Mouse (Mus musculus) hindbrain, embryonic 10.5 days (tissue): ENCODE data around the gene Hint3. TPM values are rescaled to one million over a fixed set of nuclear protein-coding genes. Genes with fewer than 3 reads are reported as not detected.

ENCODE experiments used
- DNase-seq: peaks from one replicate; pipeline ENCODE4 v3.0.0-alpha.2; 2017; ENCODE audit warnings: low spot score
- H3K27ac ChIP-seq: fragments of 300-500 bp; sonication (generic); 2 replicates; pipeline ENCODE4 v1.5.1; 2016; ENCODE audit warnings: mild to moderate bottlenecking, moderate library complexity
- H3K27me3 ChIP-seq: fragments of 300-500 bp; sonication (generic); 2 replicates; pipeline ENCODE4 v1.6.1; 2016; ENCODE audit warnings: mild to moderate bottlenecking; ENCODE audit not compliant: poor library complexity, insufficient read depth, severe bottlenecking
- H3K36me3 ChIP-seq: fragments of 300-500 bp; sonication (generic); 2 replicates; pipeline ENCODE4 v1.6.1; 2016; ENCODE audit warnings: mild to moderate bottlenecking, moderate library complexity
- H3K4me1 ChIP-seq: fragments of 300-500 bp; sonication (generic); replicated peaks from 2 replicates; pipeline ENCODE4 v1.6.1; 2016; ENCODE audit warnings: mild to moderate bottlenecking
- H3K4me3 ChIP-seq: fragments of 300-500 bp; sonication (generic); 2 replicates; pipeline ENCODE4 v1.5.1; 2016; ENCODE audit warnings: mild to moderate bottlenecking, moderate library complexity
- H3K9me3 ChIP-seq: fragments of 300-500 bp; sonication (generic); 2 replicates; pipeline ENCODE4 v1.6.1; 2016; ENCODE audit warnings: mild to moderate bottlenecking, moderate library complexity
- WGBS: fragments of 180-500 bp; shearing (Covaris S2); methylation state at CpG from one replicate; pipeline ENCODE4 v1.1.7; 2016; 5-methylcytosine and 5-hydroxymethylcytosine counted together
- polyA plus RNA-seq: library from polyadenylated mRNA; unstranded; fragments of >200 nt; fragmentation: Nextera tagmentation; extraction: Ambion mirVana; gene quantifications from 2 replicates; pipeline ENCODE4 v1.2.1, GENCODE M21; 2016

Hint3 gene
- polyA plus RNA-seq, 1 experiment from 2014 or later = 15.2 TPM

DNA sequence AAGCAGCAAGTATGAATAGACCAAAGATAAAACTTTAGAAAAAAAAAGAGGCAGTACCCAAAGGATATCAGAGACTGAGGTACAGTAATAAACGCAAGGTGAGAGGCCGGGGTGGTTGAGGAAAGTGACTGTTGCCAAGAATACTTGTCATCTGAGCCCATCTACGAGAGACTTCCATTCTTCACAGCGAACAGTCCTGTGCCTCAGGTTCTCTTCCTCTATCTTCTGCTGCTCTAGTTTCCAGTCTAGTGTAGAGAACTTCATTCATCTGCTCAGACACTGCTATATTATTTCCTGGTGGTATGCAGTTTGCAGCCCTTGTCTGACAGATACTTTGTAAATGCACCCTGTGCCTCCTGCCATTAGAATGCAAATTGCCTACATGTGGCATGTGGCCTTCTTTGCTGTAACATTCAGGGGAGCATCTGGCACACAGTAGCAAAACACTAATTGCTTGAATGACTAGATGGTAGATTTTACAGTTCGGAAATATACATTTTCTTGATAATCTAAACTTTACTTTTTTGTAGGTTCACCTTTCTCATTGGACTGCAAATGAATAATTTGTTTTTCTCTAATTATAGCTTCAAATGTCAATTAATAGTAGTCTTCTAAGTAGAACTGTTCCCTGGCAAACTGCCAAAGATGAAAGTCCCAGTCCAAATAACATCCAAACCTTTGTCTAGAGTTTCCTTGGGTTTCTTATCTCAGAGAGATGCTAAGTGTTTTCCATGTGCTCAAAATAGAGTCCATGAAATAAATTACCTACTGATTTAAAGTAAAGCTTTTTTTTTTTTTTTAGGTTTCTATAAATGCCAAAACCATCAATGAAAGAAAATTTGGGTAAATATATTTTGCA is 5.0 kb downstream of the Hint3 start:
- H3K27me3 ChIP-seq = no peaks in the 10 kb centered on the region
- no peaks in the 10 kb centered on the region for H3K9me3 ChIP-seq
- 74% methylated on average over 5 of the region's 5 CpGs for WGBS
- no peak overlapping the region for H3K4me3 ChIP-seq
- no peaks in the 10 kb centered on the region for H3K36me3 ChIP-seq
- H3K27ac ChIP-seq = no peak overlapping the region
- no peaks in the 10 kb centered on the region for H3K4me1 ChIP-seq
- no peak for DNase-seq

GRCm38 (mm10) chr10:30622928-30623327 is 6.5 kb downstream of the Hint3 start:
- no peaks in the 10 kb centered on the region for H3K9me3 ChIP-seq
- H3K36me3 ChIP-seq = no peaks in the 10 kb centered on the region
- no peak for DNase-seq
- no peak overlapping the region for H3K27ac ChIP-seq
- peaks cover 3% of the 10 kb centered on the region; the same call in 1 of the 2 replicates for H3K4me1 ChIP-seq
- H3K4me3 ChIP-seq = no peak overlapping the region
- no peaks in the 10 kb centered on the region for H3K27me3 ChIP-seq

DNA sequence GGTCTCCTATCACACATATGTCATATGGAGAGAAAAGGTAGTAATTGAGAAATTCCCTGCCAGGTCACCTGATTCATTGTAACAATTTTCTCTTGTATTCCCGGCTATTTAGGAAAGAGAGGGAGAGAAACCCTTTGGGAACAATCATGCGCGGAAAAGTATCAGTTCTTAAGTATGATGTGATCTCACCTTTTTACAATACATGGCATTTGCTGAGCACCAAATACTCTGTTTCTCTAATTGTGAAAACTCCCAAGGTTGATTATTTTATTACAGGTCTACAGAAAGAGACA is 10.6 kb downstream of the Hint3 start:
- no peaks in the 10 kb centered on the region for H3K36me3 ChIP-seq
- peak overlapping the region; percentile 93 for H3K27ac ChIP-seq
- no peaks in the 10 kb centered on the region for H3K27me3 ChIP-seq
- DNase-seq = no peak
- peak overlapping the region; percentile 74 for H3K4me3 ChIP-seq
- peaks cover 13% of the 10 kb centered on the region for H3K4me1 ChIP-seq
- WGBS = 45% methylated on average over 3 of the region's 3 CpGs
- no peaks in the 10 kb centered on the region for H3K9me3 ChIP-seq

DNA sequence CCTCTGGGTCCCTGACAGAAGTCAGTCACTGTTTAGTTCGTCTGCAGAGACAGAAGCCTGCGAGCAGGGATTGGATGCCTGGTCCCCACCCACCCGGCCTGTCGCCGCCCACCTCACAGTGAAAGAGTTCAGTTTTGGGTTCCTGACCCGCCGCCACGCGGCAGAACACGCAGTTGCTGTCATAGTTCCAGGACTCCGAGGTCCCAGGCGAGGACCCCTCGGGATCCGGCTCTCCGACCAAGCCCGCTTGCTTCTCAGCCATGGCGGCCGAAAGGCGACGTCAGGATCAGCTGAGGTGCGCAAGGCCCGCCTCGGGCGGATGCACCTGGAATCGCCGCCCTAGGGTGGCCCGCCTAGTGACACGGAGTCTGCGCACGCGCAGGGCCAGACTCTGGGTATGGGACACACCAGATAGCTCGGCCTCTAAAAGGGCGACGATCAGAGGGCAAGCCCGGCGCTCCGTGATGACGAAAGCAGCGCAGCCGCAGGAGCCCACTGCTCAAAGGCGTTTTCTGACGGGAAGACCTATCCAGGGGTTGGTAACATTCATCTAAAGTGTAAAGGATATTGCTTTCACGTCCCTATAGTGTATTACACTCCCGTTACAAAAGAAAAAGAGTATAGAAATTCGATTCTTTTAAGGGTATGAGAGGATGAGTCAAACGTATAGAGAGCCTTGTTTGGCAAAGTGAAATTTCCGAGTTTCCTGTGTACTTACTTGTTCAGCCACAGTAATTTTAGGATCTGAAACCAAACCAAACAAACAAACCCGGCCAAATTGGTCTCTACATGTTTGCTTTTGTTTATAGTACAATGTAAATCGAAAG is 11.1 kb downstream of the Hint3 start:
- 1% methylated on average over 49 of the region's 49 CpGs for WGBS
- H3K4me1 ChIP-seq = peaks cover 13% of the 10 kb centered on the region
- H3K9me3 ChIP-seq = no peaks in the 10 kb centered on the region
- DNase-seq = peak; percentile 98
- peak overlapping the region; percentile 74 for H3K4me3 ChIP-seq
- peak overlapping the region; percentile 93 for H3K27ac ChIP-seq
- H3K27me3 ChIP-seq = no peaks in the 10 kb centered on the region
- H3K36me3 ChIP-seq = no peaks in the 10 kb centered on the region

- no peak overlapping the region for H3K27ac ChIP-seq
- H3K4me1 ChIP-seq = peaks cover 10% of the 10 kb centered on the region
- no peak overlapping the region for H3K4me3 ChIP-seq
- WGBS = 83% methylated on average over 4 of the region's 4 CpGs
- no peak for DNase-seq
- H3K9me3 ChIP-seq = no peaks in the 10 kb centered on the region
- H3K36me3 ChIP-seq = 0 out of 2 replicates have a peak, but pooled peaks cover 6% of the 10 kb centered on the region
- no peaks in the 10 kb centered on the region for H3K27me3 ChIP-seq
These were observed 16.4 kb downstream of the Hint3 start for GRCm38 (mm10) chr10:30613039-30613438.

DNA sequence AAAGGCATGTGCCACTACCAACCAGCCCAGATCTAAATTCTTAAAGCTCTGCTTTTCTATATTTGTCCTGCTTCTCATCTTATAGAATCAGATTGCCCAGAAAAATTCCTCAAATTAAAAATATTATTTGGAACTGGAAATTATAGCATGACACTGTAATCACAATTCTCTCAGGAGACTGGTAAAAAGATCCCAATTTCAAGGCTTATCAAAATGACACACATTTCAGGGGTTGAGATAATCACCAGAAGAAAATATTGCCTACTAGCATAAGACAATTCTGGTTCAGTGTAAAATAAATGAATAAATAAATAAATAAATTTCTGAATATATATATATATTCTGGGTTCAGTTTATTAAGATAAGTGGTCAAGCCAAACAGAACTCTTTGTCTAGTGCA is 19.8 kb downstream of the Hint3 start:
- no peak for DNase-seq
- Histone ChIP-seq H3K36me3 (peaks cover 12% of the 10 kb centered on the region; the same call in 1 of the 2 replicates), H3K9me3 (no peaks in the 10 kb centered on the region), H3K27me3 (no peaks in the 10 kb centered on the region), H3K27ac (no peak overlapping the region), H3K4me3 (no peak overlapping the region), H3K4me1 (no peaks in the 10 kb centered on the region)

- Histone ChIP-seq H3K4me3 (no peak overlapping the region), H3K9me3 (no peaks in the 10 kb centered on the region), H3K27me3 (no peaks in the 10 kb centered on the region), H3K36me3 (peaks cover 12% of the 10 kb centered on the region; the same call in 1 of the 2 replicates), H3K4me1 (no peaks in the 10 kb centered on the region), H3K27ac (no peak overlapping the region)
- DNase-seq = no peak
- 73% methylated on average over 2 of the region's 2 CpGs for WGBS
These were observed 21.3 kb downstream of the Hint3 start for GRCm38 (mm10) chr10:30608109-30608508.

DNA sequence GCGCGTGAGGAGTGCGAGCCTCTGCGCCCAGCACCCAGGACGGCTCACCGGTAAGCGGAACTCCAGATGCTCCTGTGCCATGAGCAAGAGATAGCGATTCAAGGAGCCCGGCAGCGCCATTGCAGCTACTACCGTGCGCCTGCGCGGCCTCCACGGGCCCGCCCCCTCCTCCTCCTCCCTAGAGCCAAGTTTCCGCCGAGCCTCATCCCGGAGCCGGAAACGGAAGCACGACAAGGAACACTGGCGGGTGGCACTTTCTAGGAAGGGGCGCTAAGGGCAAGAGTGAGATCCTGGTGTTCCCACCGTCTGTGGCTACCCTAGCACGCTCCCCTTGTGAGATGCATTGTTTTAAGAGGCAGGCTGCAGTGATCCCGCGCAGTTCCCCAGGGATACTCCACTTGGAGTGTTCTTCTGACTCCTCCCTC is 28.9 kb downstream of the Hint3 start, which contains the start of gene Trmt11:
Trmt11 (minus strand) TSS at position 208 of the 425 bp plus-strand sequence.
- no peaks in the 10 kb centered on the region for H3K27me3 ChIP-seq
- no peaks in the 10 kb centered on the region for H3K9me3 ChIP-seq
- H3K27ac ChIP-seq = peak within 1 kb of the TSS; percentile 96
- peak within 1 kb of the TSS; percentile 85 for H3K4me3 ChIP-seq
- WGBS = under 1% methylated on average over 27 of the region's 28 CpGs
- H3K36me3 ChIP-seq = peaks cover 22% of the 10 kb centered on the region
- peaks cover 15% of the 10 kb centered on the region for H3K4me1 ChIP-seq
- DNase-seq = peak; percentile 92

DNA sequence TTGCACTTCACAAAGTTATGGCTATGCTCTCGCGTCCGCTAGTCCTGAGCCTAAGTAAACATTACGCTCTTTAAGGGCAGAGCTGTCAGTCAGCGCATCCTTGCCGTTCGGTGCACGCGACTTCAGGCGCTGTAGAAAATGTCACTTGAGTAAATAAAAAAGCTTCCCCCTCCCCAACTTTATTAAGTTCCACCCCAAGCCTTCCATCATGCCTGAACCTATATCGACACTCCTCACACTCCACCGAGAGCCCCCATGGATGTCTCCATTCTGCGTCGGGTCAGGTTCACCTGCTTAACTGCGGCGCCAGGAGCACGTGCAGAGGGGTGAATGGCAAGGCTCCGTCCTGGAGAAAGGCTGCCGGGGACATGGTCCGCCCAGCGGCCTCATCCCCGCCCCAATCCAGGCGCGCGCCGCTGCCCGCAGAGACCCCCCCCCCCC is 29.3 kb downstream of the Hint3 start:
- Histone ChIP-seq H3K4me3 (peak overlapping the region; percentile 85), H3K36me3 (peaks cover 27% of the 10 kb centered on the region), H3K27ac (peak overlapping the region; percentile 96), H3K27me3 (no peaks in the 10 kb centered on the region), H3K4me1 (peaks cover 15% of the 10 kb centered on the region), H3K9me3 (no peaks in the 10 kb centered on the region)
- WGBS = under 1% methylated on average over 25 of the region's 27 CpGs
- DNase-seq = no peak

GRCm38 (mm10) chr10:30587037-30587436 is 42.4 kb downstream of the Hint3 start:
- peaks cover 88% of the 10 kb centered on the region for H3K36me3 ChIP-seq
- no peak for DNase-seq
- no peak overlapping the region for H3K4me3 ChIP-seq
- no peaks in the 10 kb centered on the region for H3K9me3 ChIP-seq
- no peaks in the 10 kb centered on the region for H3K4me1 ChIP-seq
- 88% methylated on average over 5 of the region's 5 CpGs for WGBS
- H3K27ac ChIP-seq = no peak overlapping the region
- no peaks in the 10 kb centered on the region for H3K27me3 ChIP-seq

DNA sequence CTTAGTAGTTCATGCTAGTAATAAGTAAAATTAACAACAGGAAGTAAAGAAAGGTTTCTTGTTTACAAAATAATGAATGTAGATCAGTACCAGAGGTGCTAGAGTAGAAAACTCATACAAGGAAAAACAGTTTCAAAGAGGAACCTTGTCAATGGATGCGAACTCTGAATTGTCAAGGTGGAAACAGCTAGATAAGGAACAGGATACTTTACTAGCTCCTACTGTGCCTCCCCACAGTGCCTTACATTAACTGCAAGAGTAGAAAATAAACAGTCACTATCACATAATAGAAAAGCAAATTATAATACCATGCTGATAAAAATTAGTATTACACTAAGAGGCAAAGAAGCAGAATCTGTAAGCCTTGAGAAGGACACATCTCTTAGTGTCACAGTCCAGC is 43.7 kb downstream of the Hint3 start:
- Histone ChIP-seq H3K9me3 (no peaks in the 10 kb centered on the region), H3K27me3 (no peaks in the 10 kb centered on the region), H3K36me3 (peaks cover 84% of the 10 kb centered on the region), H3K27ac (no peak overlapping the region), H3K4me3 (no peak overlapping the region), H3K4me1 (no peaks in the 10 kb centered on the region)
- WGBS = 100% methylated on average over 1 of the region's 1 CpGs
- no peak for DNase-seq

DNA sequence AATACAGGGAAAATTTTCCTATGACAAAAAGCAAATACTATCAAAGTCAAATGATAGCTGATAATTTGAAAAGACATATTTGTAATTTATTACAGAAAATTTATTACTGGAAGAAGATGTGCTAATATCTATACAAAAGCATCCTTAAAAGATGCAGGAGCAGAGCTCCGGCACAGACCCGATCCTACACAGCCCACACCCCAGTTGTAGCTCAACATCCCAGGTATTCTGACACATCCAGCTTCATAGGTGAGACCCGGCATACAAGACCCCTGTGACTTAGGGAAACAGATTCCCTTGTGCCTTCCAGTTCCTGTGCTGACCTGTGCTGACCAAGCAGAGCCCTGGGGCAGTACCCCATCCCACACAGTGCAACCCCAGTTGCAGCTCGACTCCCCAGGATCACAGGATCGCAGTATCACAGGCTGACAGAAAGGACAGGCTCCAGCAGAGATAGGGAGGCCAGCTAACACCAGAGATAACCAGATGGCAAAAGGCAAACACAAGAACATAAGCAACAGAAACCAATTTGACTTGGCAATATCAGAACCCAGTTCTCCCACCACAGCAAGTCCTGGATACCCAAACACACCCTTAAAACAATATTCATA is 51.7 kb downstream of the Hint3 start:
- H3K27ac ChIP-seq = no peak overlapping the region
- H3K27me3 ChIP-seq = no peaks in the 10 kb centered on the region
- no peak for DNase-seq
- no peaks in the 10 kb centered on the region for H3K4me1 ChIP-seq
- WGBS = 94% methylated on average over 5 of the region's 5 CpGs
- H3K9me3 ChIP-seq = no peaks in the 10 kb centered on the region
- H3K4me3 ChIP-seq = no peak overlapping the region
- H3K36me3 ChIP-seq = peaks cover 39% of the 10 kb centered on the region

DNA sequence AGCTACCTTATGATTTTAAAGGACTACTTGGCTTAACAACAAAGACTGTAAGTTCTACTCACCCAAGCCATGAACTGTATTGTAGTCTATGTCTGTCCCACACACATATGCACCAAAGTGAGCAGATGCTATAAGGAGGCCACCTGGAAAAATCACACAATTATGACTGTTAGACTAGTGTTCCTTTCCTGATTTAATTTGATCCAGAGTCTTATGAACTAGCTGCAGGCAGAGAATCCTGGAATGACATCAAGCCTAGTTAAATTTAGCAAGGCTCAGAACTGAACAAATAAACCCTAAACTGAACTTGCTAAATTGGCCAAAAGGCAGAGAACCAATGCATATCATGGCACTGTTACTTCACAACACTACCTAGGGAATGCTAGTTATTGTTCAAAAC is 63.1 kb downstream of the Hint3 start:
- no peak overlapping the region for H3K27ac ChIP-seq
- no peak overlapping the region for H3K4me3 ChIP-seq
- H3K27me3 ChIP-seq = no peaks in the 10 kb centered on the region
- DNase-seq = no peak
- H3K4me1 ChIP-seq = no peaks in the 10 kb centered on the region
- peaks cover 72% of the 10 kb centered on the region for H3K36me3 ChIP-seq
- no peaks in the 10 kb centered on the region for H3K9me3 ChIP-seq
